Comparison of ENCODE assay signal across 25 mouse cellular contexts in the genomic region with DNA sequence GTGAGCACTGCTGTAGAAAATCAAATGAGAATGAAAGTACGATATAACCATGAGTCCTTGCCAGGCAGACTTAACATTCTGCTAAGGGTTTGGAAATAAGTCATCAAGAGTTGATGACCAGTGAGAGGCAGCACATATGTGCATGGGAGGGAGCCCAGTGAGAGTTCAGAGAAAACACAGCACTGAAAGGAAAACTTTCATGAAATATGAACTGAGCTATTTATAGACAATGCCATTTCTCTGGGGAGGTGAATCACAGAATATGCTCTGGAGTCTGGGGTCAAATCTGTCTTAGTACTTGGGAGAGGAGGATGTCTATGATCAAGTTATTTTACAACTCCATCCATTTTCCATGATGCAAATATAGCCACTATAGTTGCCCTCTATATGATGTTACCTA.
A peak's percentile ranks its signal among the peaks of the same experiment; 100 is the strongest.
DNase-seq lines count a peak whose midpoint lies in the region; ATAC-seq lines count a peak whose summit lies in the region.
"Had no signal": no experiment of that assay in that cellular context is flagged by ENCODE, and none has a peak within 500 bp of the region (broad histone marks: within the 10 kb centered on the region; RNA-seq: fewer than 3 reads in every experiment).

No protein-coding gene starts in this region.

- ATAC-seq in embryonic facial prominence, embryonic 14.5 days (ENCODE audit: low read depth) = no peak
- ATAC-seq: activated CD4-positive, CD25-positive, alpha-beta regulatory T cell, adult 4 months; CD4-positive, CD25-positive, alpha-beta regulatory T cell, adult 4 months; Patski had no signal

- no peak overlapping the region for H3K4me3 ChIP-seq in embryonic facial prominence, embryonic 14.5 days (ENCODE audit: low read depth, low read length)
- H3K4me3 ChIP-seq in embryonic facial prominence, embryonic 10.5 days = no peak overlapping the region

- no peaks in the 10 kb centered on the region for H3K36me3 ChIP-seq in embryonic facial prominence, embryonic 14.5 days (ENCODE audit: control insufficient read depth, insufficient read depth, low read length)
- no peaks in the 10 kb centered on the region for H3K36me3 ChIP-seq in embryonic facial prominence, embryonic 10.5 days (replicated peaks)
- H3K36me3 ChIP-seq: G1E had no signal

- H3K9ac ChIP-seq in embryonic facial prominence, embryonic 14.5 days (ENCODE audit: low read depth, low read length) = no peak overlapping the region

- no peaks in the 10 kb centered on the region for H3K27me3 ChIP-seq in embryonic facial prominence, embryonic 14.5 days (replicated peaks; ENCODE audit: control insufficient read depth, insufficient read depth, low read length)
- no peaks in the 10 kb centered on the region for H3K27me3 ChIP-seq in embryonic facial prominence, embryonic 10.5 days (replicated peaks; ENCODE audit: low read depth, poor library complexity, severe bottlenecking)
- H3K27me3 ChIP-seq: CH12.LX, Patski had no signal

- DNase-seq in embryonic facial prominence, embryonic 14.5 days (ENCODE audit: low spot score) = peak; percentile 3
- DNase-seq in embryonic facial prominence, embryonic 10.5 days (ENCODE audit: low spot score) = no peak
- peak; percentile 91 for DNase-seq in 3T3-L1 (ENCODE audit: low read depth, low spot score)
- DNase-seq in NIH3T3 (ENCODE audit: low read depth) = peak; percentile 80
- DNase-seq in adipocyte (ENCODE audit: low spot score) = peak; percentile 16
- DNase-seq in kidney, postnatal 25 days = no peak
- no peak for DNase-seq in kidney, adult 18-20 months
- no peak for DNase-seq in cerebellum, postnatal 10 days
- DNase-seq: adrenal gland, adult 2 months; adrenal gland, adult 8-10 months; adrenal gland, postnatal 10 days; adrenal gland, postnatal 14 days; adrenal gland, postnatal 25 days; adrenal gland, postnatal 36 days; B cell, adult 2 months; cerebellum, adult 11 months; cerebellum, adult 11-12 months; cerebellum, adult 18-20 months; cerebellum, adult 2 months; cerebellum, adult 8-10 months had no signal

- no peaks in the 10 kb centered on the region for H3K9me3 ChIP-seq in embryonic facial prominence, embryonic 14.5 days (ENCODE audit: control insufficient read depth, low read length)
- H3K9me3 ChIP-seq in embryonic facial prominence, embryonic 10.5 days = no peaks in the 10 kb centered on the region
- H3K9me3 ChIP-seq: G1E had no signal

- H3K27ac ChIP-seq in embryonic facial prominence, embryonic 14.5 days (replicated peaks; ENCODE audit: low read depth, low read length) = no peak overlapping the region
- H3K27ac ChIP-seq in embryonic facial prominence, embryonic 10.5 days (replicated peaks) = no peak overlapping the region

- 71% methylated on average over 1 of the region's 1 CpGs for WGBS in embryonic facial prominence, embryonic 14.5 days
- WGBS in embryonic facial prominence, embryonic 10.5 days = 93% methylated on average over 1 of the region's 1 CpGs

- no peaks in the 10 kb centered on the region for H3K4me1 ChIP-seq in embryonic facial prominence, embryonic 14.5 days (ENCODE audit: control insufficient read depth, insufficient read depth, low read length)
- H3K4me1 ChIP-seq in embryonic facial prominence, embryonic 10.5 days = no peaks in the 10 kb centered on the region

- no peak overlapping the region for H3K4me2 ChIP-seq in embryonic facial prominence, embryonic 14.5 days (ENCODE audit: low read depth, low read length)

Comparison
In these comparisons a context has a peak if more than half of its experiments do, and no peak if none do; other contexts are left out.
1. DNase-seq: peak in embryonic facial prominence, embryonic 14.5 days (single experiment), 3T3-L1 (single experiment), NIH3T3 (single experiment) and adipocyte (single experiment); none in embryonic facial prominence, embryonic 10.5 days (single experiment), kidney, postnatal 25 days (0 of 2), kidney, adult 18-20 months (single experiment) and cerebellum, postnatal 10 days (0 of 2).